Mouse (Mus musculus): Measurements from ENCODE around the gene Gm3448. TPM values are rescaled to one million over a fixed set of nuclear protein-coding genes. Genes with fewer than 3 reads are reported as not detected.
"Not testable (repeated sequence)": the region's sequence is repeated elsewhere in the genome, so short reads cannot be mapped to it uniquely, and the experiment has no call there.

Gene Gm3448
- 0.11 and 0.14 TPM in 2 replicates for polyA plus RNA-seq (2012; rRNA removed)

DNA sequence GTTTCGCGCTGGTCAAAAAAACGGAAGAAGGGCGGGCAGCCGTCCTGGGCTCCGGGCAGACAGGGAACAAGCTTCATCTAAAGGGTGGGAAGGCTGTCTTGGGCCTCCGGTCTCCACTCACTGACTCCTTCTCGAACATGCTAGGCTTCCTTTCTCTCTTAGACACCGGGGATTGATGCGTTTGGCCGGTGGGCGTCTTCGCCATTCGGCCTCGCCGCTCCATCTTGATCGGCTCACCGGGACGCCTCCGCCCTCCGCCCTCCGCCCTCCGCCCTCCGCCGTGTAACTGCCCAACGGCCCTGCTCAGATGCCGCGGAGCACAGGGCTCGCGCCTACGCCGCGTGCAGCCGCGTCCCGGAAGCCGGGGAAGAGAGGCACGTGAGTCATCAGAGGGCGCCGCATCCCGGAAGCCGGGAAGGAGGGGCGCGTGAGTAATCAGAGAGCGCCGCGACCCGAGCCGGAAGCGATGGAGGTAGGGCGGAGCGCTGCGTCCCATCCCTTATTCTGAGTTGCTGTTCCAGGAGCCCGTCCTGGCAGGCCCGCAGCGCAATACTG lies at the start of gene Gm3448, which contains the start of the genes Ermard and Tcte3:
TSS of gene Gm3448 (minus strand) at position 363 of the 555 bp plus-strand sequence.
TSS of gene Ermard (plus strand) at position 34 of the 555 bp plus-strand sequence.
TSS of gene Tcte3 (minus strand) at position 314 of the 555 bp plus-strand sequence.
- not testable (repeated sequence) for H3K27me3 ChIP-seq (ENCODE audit: control insufficient read depth, insufficient read depth, low read length); H3K36me3 ChIP-seq (ENCODE audit: control insufficient read depth, insufficient read depth, low read length); H3K4me3 ChIP-seq (ENCODE audit: low read depth, low read length); H3K27ac ChIP-seq (ENCODE audit: insufficient read depth, low read depth, low read length); H3K4me1 ChIP-seq (ENCODE audit: control insufficient read depth, insufficient read depth, insufficient read length, low read length)
- WGBS = 0% methylated on average over 16 of the region's 56 CpGs

DNA sequence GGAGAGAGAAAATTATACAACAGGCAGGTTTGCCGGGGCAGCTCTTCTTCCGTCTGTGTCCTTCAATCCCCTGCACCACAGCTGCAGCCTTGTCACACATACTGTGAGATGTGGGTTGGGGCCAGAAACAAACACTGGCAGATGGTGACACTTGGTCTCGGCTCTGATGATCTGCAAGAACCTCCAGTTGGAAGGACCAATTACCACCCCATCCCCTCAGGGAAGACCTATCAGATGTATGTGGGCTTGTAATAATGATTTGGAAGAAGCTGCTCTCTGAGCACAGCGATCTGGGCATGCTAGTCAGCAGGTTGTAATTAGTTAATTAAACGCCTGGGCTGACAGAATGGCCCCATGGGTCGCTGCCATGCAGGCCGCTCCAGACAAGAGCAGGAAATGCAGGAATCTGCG lies 47.3 kb upstream of the Gm3448 start:
- TF ChIP-seq CTCF (IDR thresholded peaks at IDR 0.05; ENCODE audit: extremely low read depth, insufficient read length, insufficient replicate concordance, low read depth, low read length) = no peak
- TF ChIP-seq POLR2A (IDR thresholded peaks at IDR 0.05; ENCODE audit: low read depth, low read length) = no peak
- Histone ChIP-seq H3K27ac (ENCODE audit: insufficient read depth, low read depth, low read length) (no peak overlapping the region), H3K36me3 (ENCODE audit: control insufficient read depth, insufficient read depth, low read length) (no peaks in the 10 kb centered on the region), H3K27me3 (ENCODE audit: control insufficient read depth, insufficient read depth, low read length) (no peaks in the 10 kb centered on the region), H3K4me1 (ENCODE audit: control insufficient read depth, insufficient read depth, insufficient read length, low read length) (peaks cover 19% of the 10 kb centered on the region; the same call in 1 of the 2 replicates), H3K4me3 (ENCODE audit: low read depth, low read length) (no peak overlapping the region)
- 42% methylated on average over 8 of the region's 8 CpGs for WGBS

- H3K4me1 ChIP-seq (ENCODE audit: control insufficient read depth, insufficient read depth, insufficient read length, low read length) = peaks cover 19% of the 10 kb centered on the region; the same call in 1 of the 2 replicates
- 43% methylated on average over 2 of the region's 2 CpGs for WGBS
- no peaks in the 10 kb centered on the region for H3K27me3 ChIP-seq (ENCODE audit: control insufficient read depth, insufficient read depth, low read length)
- TF ChIP-seq POLR2A (IDR thresholded peaks at IDR 0.05; ENCODE audit: low read depth, low read length) (no peak), CTCF (IDR thresholded peaks at IDR 0.05; ENCODE audit: extremely low read depth, insufficient read length, insufficient replicate concordance, low read depth, low read length) (no peak)
- no peak overlapping the region for H3K4me3 ChIP-seq (ENCODE audit: low read depth, low read length)
- H3K36me3 ChIP-seq (ENCODE audit: control insufficient read depth, insufficient read depth, low read length) = no peaks in the 10 kb centered on the region
- no peak overlapping the region for H3K27ac ChIP-seq (ENCODE audit: insufficient read depth, low read depth, low read length)
Observed at GRCm38 (mm10) chr17:15088166-15088565, 46.8 kb upstream of the Gm3448 start.

GRCm38 (mm10) chr17:15085006-15085405 lies 43.7 kb upstream of the Gm3448 start:
- TF ChIP-seq CTCF (IDR thresholded peaks at IDR 0.05; ENCODE audit: extremely low read depth, insufficient read length, insufficient replicate concordance, low read depth, low read length) (no peak), POLR2A (IDR thresholded peaks at IDR 0.05; ENCODE audit: low read depth, low read length) (no peak)
- H3K4me3 ChIP-seq (ENCODE audit: low read depth, low read length) = no peak overlapping the region
- H3K36me3 ChIP-seq (ENCODE audit: control insufficient read depth, insufficient read depth, low read length) = no peaks in the 10 kb centered on the region
- no peaks in the 10 kb centered on the region for H3K27me3 ChIP-seq (ENCODE audit: control insufficient read depth, insufficient read depth, low read length)
- WGBS = 43% methylated on average over 2 of the region's 2 CpGs
- H3K27ac ChIP-seq (ENCODE audit: insufficient read depth, low read depth, low read length) = no peak overlapping the region
- peaks cover 21% of the 10 kb centered on the region; the same call in 1 of the 2 replicates for H3K4me1 ChIP-seq (ENCODE audit: control insufficient read depth, insufficient read depth, insufficient read length, low read length)

- Histone ChIP-seq H3K27me3 (ENCODE audit: control insufficient read depth, insufficient read depth, low read length) (no peaks in the 10 kb centered on the region), H3K4me3 (ENCODE audit: low read depth, low read length) (no peak overlapping the region), H3K36me3 (ENCODE audit: control insufficient read depth, insufficient read depth, low read length) (no peaks in the 10 kb centered on the region), H3K4me1 (ENCODE audit: control insufficient read depth, insufficient read depth, insufficient read length, low read length) (peaks cover 21% of the 10 kb centered on the region; the same call in 1 of the 2 replicates), H3K27ac (ENCODE audit: insufficient read depth, low read depth, low read length) (no peak overlapping the region)
- WGBS = 48% methylated on average over 13 of the region's 13 CpGs
- TF ChIP-seq POLR2A (IDR thresholded peaks at IDR 0.05; ENCODE audit: low read depth, low read length) = 0 out of 2 replicates have a peak, but pooled peaks have one; percentile 22
- TF ChIP-seq CTCF (IDR thresholded peaks at IDR 0.05; ENCODE audit: extremely low read depth, insufficient read length, insufficient replicate concordance, low read depth, low read length) = no peak
Observed at GRCm38 (mm10) chr17:15084226-15084848, 43.0 kb upstream of the Gm3448 start.

DNA sequence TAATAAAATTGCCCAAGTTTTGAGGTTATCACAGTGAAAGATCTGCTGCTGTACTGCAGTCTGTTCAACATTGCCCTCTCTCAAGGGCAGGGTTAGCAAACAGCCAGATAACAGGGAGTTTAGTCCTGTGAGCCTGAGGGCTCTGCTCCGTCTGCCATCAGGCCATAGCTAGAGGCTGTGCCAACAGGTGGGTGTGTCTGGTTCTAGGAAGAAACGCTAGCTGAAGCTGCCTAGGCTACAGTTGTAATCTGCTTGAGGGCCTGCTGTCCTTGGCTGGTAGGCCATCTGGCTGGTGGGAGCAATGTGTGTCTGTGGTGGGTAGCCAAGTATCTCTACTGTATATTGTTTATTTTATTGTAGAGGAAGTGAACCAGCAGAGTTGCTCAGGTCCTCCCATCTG lies 36.2 kb upstream of the Gm3448 start:
- peaks cover 39% of the 10 kb centered on the region for H3K4me1 ChIP-seq (ENCODE audit: control insufficient read depth, insufficient read depth, insufficient read length, low read length)
- no peaks in the 10 kb centered on the region for H3K36me3 ChIP-seq (ENCODE audit: control insufficient read depth, insufficient read depth, low read length)
- H3K4me3 ChIP-seq (ENCODE audit: low read depth, low read length) = no peak overlapping the region
- peak overlapping the region; percentile 86 for H3K27ac ChIP-seq (ENCODE audit: insufficient read depth, low read depth, low read length)
- no peak for TF ChIP-seq CTCF (IDR thresholded peaks at IDR 0.05; ENCODE audit: extremely low read depth, insufficient read length, insufficient replicate concordance, low read depth, low read length)
- TF ChIP-seq POLR2A (IDR thresholded peaks at IDR 0.05; ENCODE audit: low read depth, low read length) = no peak
- H3K27me3 ChIP-seq (ENCODE audit: control insufficient read depth, insufficient read depth, low read length) = no peaks in the 10 kb centered on the region
- WGBS = 10% methylated on average over 2 of the region's 2 CpGs

GRCm38 (mm10) chr17:15075033-15075432 lies 33.7 kb upstream of the Gm3448 start:
- no peaks in the 10 kb centered on the region for H3K27me3 ChIP-seq (ENCODE audit: control insufficient read depth, insufficient read depth, low read length)
- H3K27ac ChIP-seq (ENCODE audit: insufficient read depth, low read depth, low read length) = no peak overlapping the region
- no peaks in the 10 kb centered on the region for H3K36me3 ChIP-seq (ENCODE audit: control insufficient read depth, insufficient read depth, low read length)
- WGBS = 23% methylated on average over 8 of the region's 8 CpGs
- peaks cover 37% of the 10 kb centered on the region for H3K4me1 ChIP-seq (ENCODE audit: control insufficient read depth, insufficient read depth, insufficient read length, low read length)
- no peak overlapping the region for H3K4me3 ChIP-seq (ENCODE audit: low read depth, low read length)
- TF ChIP-seq CTCF (IDR thresholded peaks at IDR 0.05; ENCODE audit: extremely low read depth, insufficient read length, insufficient replicate concordance, low read depth, low read length) = no peak
